In the genomic region with DNA sequence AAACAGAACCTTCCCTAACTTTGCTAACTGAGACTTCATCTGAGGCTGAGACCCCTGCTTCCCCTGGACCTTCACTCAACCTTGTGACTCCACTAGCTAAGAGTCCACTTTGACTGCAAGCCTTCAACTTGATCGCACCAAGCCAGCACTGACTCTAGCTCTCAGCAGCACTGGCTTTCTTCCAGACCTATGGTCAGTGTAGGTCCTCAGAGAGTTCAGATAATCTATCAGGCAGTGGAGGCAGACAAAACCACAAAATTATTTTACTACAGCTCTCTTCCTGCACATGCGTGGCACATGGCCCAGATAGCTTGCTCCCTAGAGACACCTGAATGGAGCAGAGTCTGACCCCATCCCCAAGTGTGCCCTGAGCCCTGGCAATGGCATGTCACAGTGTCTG, we compare ENCODE assay signal across 18 mouse cellular contexts.
DNase-seq lines count a peak whose midpoint lies in the region; ATAC-seq and TF ChIP-seq lines count a peak whose summit lies in the region.
"Had no signal": no experiment of that assay in that cellular context is flagged by ENCODE, and none has a peak within 500 bp of the region (broad histone marks: within the 10 kb centered on the region; RNA-seq: fewer than 3 reads in every experiment).

No protein-coding gene starts in this region.

- H3K9me3 ChIP-seq in lung, postnatal 0 days (ENCODE audit: low read length) = no peaks in the 10 kb centered on the region
- H3K9me3 ChIP-seq: embryonic facial prominence, embryonic 12.5 days; forebrain, embryonic 15.5 days; hindbrain, embryonic 13.5 days; limb, embryonic 10.5 days had no signal

- H3K4me1 ChIP-seq in lung, postnatal 0 days (ENCODE audit: insufficient read depth, low read depth, low read length) = no peaks in the 10 kb centered on the region
- H3K4me1 ChIP-seq: embryonic facial prominence, embryonic 12.5 days; forebrain, embryonic 15.5 days had no signal

- no peak for ATAC-seq in lung, postnatal 0 days
- ATAC-seq: forebrain, embryonic 15.5 days; intestine, embryonic 16.5 days had no signal

- no peak overlapping the region for H3K9ac ChIP-seq in lung, postnatal 0 days (replicated peaks; ENCODE audit: low read depth)
- H3K9ac ChIP-seq: embryonic facial prominence, embryonic 12.5 days; forebrain, embryonic 15.5 days; hindbrain, embryonic 13.5 days had no signal

- no peak for TF ChIP-seq EP300 in lung, postnatal 0 days (IDR thresholded peaks at IDR 0.05)

- H3K27me3 ChIP-seq in lung, postnatal 0 days (replicated peaks; ENCODE audit: insufficient read depth, low read length) = no peaks in the 10 kb centered on the region
- H3K27me3 ChIP-seq: embryonic facial prominence, embryonic 12.5 days; forebrain, embryonic 15.5 days; hindbrain, embryonic 13.5 days had no signal

- no peak overlapping the region for H3K4me2 ChIP-seq in lung, postnatal 0 days (replicated peaks; ENCODE audit: low read depth, low read length)
- H3K4me2 ChIP-seq: embryonic facial prominence, embryonic 12.5 days; forebrain, embryonic 15.5 days; hindbrain, embryonic 13.5 days had no signal

- intact Hi-C loops in heart, postnatal 25 days (cut with DNase I) = no loop called here
- intact Hi-C loops in left cerebral cortex, postnatal 4 days (cut with DNase I) = no loop called here
- intact Hi-C loops in left cerebral cortex, postnatal 36 days (cut with DNase I) = no loop called here
- intact Hi-C loops in heart, postnatal 36 days (cut with DNase I) = no loop called here

- no peak overlapping the region for H3K4me3 ChIP-seq in lung, postnatal 0 days (ENCODE audit: low read depth, low read length)
- H3K4me3 ChIP-seq: embryonic facial prominence, embryonic 12.5 days; forebrain, embryonic 15.5 days; hindbrain, embryonic 13.5 days; limb, embryonic 10.5 days had no signal

- 57% methylated on average over 2 of the region's 2 CpGs for WGBS in lung, postnatal 0 days

- DNase-seq in cerebellum, postnatal 10 days = peak; percentile 36 to 46
- DNase-seq in cerebellum, postnatal 36 days = no peak
- peak; percentile 22 to 24 for DNase-seq in heart, adult 9 months (ENCODE audit: low spot score in 2 of 2)
- DNase-seq in heart, postnatal 25 days (ENCODE audit: low spot score) = no peak
- DNase-seq in left cerebral cortex, postnatal 4 days = peak; percentile 33
- no peak for DNase-seq in left cerebral cortex, postnatal 36 days (ENCODE audit: low spot score in 2 of 2)
- peak; percentile 6 to 8 for DNase-seq in heart, postnatal 36 days
- no peak for DNase-seq in lung, postnatal 0 days (ENCODE audit: low spot score)
- DNase-seq: cerebellum, adult 2 months; lung, adult 2 months; lung, postnatal 4 days; right cerebral cortex, adult 18-20 months had no signal

- H3K36me3 ChIP-seq in lung, postnatal 0 days (ENCODE audit: insufficient read depth, low read length) = no peaks in the 10 kb centered on the region
- H3K36me3 ChIP-seq: embryonic facial prominence, embryonic 12.5 days; forebrain, embryonic 15.5 days; hindbrain, embryonic 13.5 days; limb, embryonic 10.5 days had no signal

- no peak for TF ChIP-seq CTCF in lung, postnatal 0 days (IDR thresholded peaks at IDR 0.05)

- no peak overlapping the region for H3K27ac ChIP-seq in lung, postnatal 0 days (ENCODE audit: low read length)
- H3K27ac ChIP-seq: embryonic facial prominence, embryonic 12.5 days; forebrain, embryonic 15.5 days; hindbrain, embryonic 13.5 days; limb, embryonic 10.5 days; stomach, postnatal 0 days had no signal

Comparison
In these comparisons a context has a peak if more than half of its experiments do, and no peak if none do; other contexts are left out.
1. DNase-seq: peak in cerebellum, postnatal 10 days (2 of 2), heart, adult 9 months (2 of 2), left cerebral cortex, postnatal 4 days (single experiment) and heart, postnatal 36 days (2 of 2); none in cerebellum, postnatal 36 days (0 of 2), heart, postnatal 25 days (single experiment), left cerebral cortex, postnatal 36 days (0 of 2) and lung, postnatal 0 days (single experiment).